Mouse (Mus musculus): Measurements from ENCODE around the gene Polr1d. TPM values are rescaled to one million over a fixed set of nuclear protein-coding genes. Genes with fewer than 3 reads are reported as not detected.

Gene Polr1d
- polyA plus RNA-seq (2015; fragmentation: Nextera tagmentation; extraction: Ambion mirVana): 142 and 145 TPM in 2 replicates

GRCm38 (mm10) chr5:147076799-147077165, at the start of gene Polr1d:
Gene Polr1d (plus strand): TSS chr5:147077050.
- Histone ChIP-seq H3K4me3 (replicated peaks; ENCODE audit: low read length) (peak within 1 kb of the TSS; percentile 79), H3K9me3 (replicated peaks; ENCODE audit: control insufficient read depth, low read length) (no peaks in the 10 kb centered on the region), H3K9ac (ENCODE audit: low read length) (peak within 1 kb of the TSS; percentile 88), H3K27ac (ENCODE audit: low read length) (peak within 1 kb of the TSS; percentile 98), H3K36me3 (ENCODE audit: control insufficient read depth, insufficient read depth, low read length) (no peaks in the 10 kb centered on the region), H3K27me3 (ENCODE audit: control insufficient read depth, insufficient read depth, low read length) (no peaks in the 10 kb centered on the region), H3K4me2 (ENCODE audit: low read depth, low read length) (peak within 1 kb of the TSS; percentile 91), H3K4me1 (ENCODE audit: control insufficient read depth, insufficient read depth, low read length) (peaks cover 32% of the 10 kb centered on the region)
- ATAC-seq (ENCODE audit: insufficient read depth, low FRiP score): peak; percentile 55
- WGBS: under 1% methylated on average over 17 of the region's 17 CpGs

DNA sequence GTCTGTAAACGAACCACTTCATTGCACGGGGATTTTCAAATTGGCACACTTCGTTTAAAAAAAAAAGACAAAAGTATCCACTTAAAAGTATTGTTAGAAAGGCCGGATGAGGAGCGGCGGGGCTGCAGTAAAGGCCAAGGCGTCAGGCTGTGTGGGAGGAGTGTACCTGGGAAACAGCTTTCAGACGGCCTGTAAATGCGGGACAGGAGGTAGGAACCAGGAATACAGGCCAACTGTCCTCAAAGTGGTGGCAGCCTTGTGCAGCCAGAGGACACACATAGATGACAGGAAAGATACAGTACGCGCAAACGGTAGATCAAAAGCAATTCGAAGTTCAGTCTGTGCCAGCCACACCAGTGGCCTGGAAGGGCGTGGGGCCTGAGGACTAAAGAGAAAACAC, 45.6 kb upstream of the Polr1d start:
- H3K27me3 ChIP-seq (ENCODE audit: control insufficient read depth, insufficient read depth, low read length): no peaks in the 10 kb centered on the region
- no peaks in the 10 kb centered on the region for H3K4me1 ChIP-seq (ENCODE audit: control insufficient read depth, insufficient read depth, low read length)
- ATAC-seq (ENCODE audit: insufficient read depth, low FRiP score): no peak
- no peaks in the 10 kb centered on the region for H3K9me3 ChIP-seq (replicated peaks; ENCODE audit: control insufficient read depth, low read length)
- peak overlapping the region; percentile 26; the same call in 1 of the 2 replicates for H3K27ac ChIP-seq (ENCODE audit: low read length)
- H3K4me3 ChIP-seq (replicated peaks; ENCODE audit: low read length): no peak overlapping the region
- peaks cover 12% of the 10 kb centered on the region for H3K36me3 ChIP-seq (ENCODE audit: control insufficient read depth, insufficient read depth, low read length)
- H3K4me2 ChIP-seq (ENCODE audit: low read depth, low read length): no peak overlapping the region
- H3K9ac ChIP-seq (ENCODE audit: low read length): no peak overlapping the region
- 84% methylated on average over 14 of the region's 14 CpGs for WGBS

- ATAC-seq (ENCODE audit: insufficient read depth, low FRiP score): no peak
- peaks cover 3% of the 10 kb centered on the region for H3K36me3 ChIP-seq (ENCODE audit: control insufficient read depth, insufficient read depth, low read length)
Observed at GRCm38 (mm10) chr5:147033155-147033554, 43.7 kb upstream of the Polr1d start.

DNA sequence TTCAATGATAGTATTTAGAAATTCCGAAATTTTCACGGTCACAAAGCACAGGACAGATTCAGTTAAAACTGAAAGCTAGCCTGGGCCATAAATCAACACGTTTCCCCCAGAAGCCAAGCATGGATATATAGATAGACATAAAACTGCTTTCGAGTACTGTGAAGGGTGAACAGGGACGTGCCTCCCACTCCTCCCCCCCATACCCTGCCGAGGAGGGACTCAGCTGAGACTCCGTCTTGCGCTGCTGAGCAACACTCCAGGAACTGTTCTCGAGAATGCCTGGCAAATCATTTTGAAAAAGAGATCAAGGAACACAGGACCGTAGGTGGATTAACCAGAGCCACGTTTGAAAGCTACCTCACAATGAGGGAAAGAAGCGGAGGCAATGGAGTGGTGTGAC, 42.6 kb upstream of the Polr1d start:
- no peaks in the 10 kb centered on the region for H3K9me3 ChIP-seq (replicated peaks; ENCODE audit: control insufficient read depth, low read length)
- H3K4me1 ChIP-seq (ENCODE audit: control insufficient read depth, insufficient read depth, low read length): peaks cover 15% of the 10 kb centered on the region
- no peak overlapping the region for H3K4me3 ChIP-seq (replicated peaks; ENCODE audit: low read length)
- no peak for ATAC-seq (ENCODE audit: insufficient read depth, low FRiP score)
- H3K4me2 ChIP-seq (ENCODE audit: low read depth, low read length): no peak overlapping the region
- H3K36me3 ChIP-seq (ENCODE audit: control insufficient read depth, insufficient read depth, low read length): peaks cover 3% of the 10 kb centered on the region
- no peaks in the 10 kb centered on the region for H3K27me3 ChIP-seq (ENCODE audit: control insufficient read depth, insufficient read depth, low read length)
- WGBS: 69% methylated on average over 12 of the region's 12 CpGs
- H3K27ac ChIP-seq (ENCODE audit: low read length): no peak overlapping the region
- H3K9ac ChIP-seq (ENCODE audit: low read length): no peak overlapping the region

More at GRCm38 (mm10) chr5:147033155-147033554, 43.7 kb upstream of the Polr1d start:
- Histone ChIP-seq H3K27me3 (ENCODE audit: control insufficient read depth, insufficient read depth, low read length) (no peaks in the 10 kb centered on the region), H3K27ac (ENCODE audit: low read length) (no peak overlapping the region), H3K4me3 (replicated peaks; ENCODE audit: low read length) (no peak overlapping the region), H3K4me1 (ENCODE audit: control insufficient read depth, insufficient read depth, low read length) (peaks cover 10% of the 10 kb centered on the region), H3K4me2 (ENCODE audit: low read depth, low read length) (no peak overlapping the region), H3K9ac (ENCODE audit: low read length) (no peak overlapping the region), H3K9me3 (replicated peaks; ENCODE audit: control insufficient read depth, low read length) (no peaks in the 10 kb centered on the region)
- 71% methylated on average over 13 of the region's 13 CpGs for whole genome bisulfite sequencing

DNA sequence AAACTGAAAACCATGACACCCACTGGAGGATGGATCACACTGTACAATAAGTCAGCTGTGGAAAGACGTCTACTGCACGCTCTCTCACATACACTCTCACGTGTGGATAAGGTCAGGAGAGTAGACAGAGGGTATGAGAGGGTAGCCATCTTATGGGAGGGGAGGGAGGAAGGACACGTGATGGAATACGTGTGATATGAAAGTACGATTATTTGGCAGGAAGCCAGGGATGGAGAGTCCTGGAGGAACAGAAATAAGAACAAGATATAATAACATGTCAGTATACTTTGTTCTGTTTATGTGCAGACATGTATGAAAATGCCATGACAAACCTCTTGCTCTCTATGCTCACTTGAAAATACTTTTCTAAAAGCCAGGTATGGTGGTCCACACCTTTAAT, 41.5 kb upstream of the Polr1d start:
- peaks cover 15% of the 10 kb centered on the region for H3K4me1 ChIP-seq (ENCODE audit: control insufficient read depth, insufficient read depth, low read length)
- no peak overlapping the region for H3K27ac ChIP-seq (ENCODE audit: low read length)
- no peaks in the 10 kb centered on the region for H3K9me3 ChIP-seq (replicated peaks; ENCODE audit: control insufficient read depth, low read length)

GRCm38 (mm10) chr5:147036028-147036427, 40.8 kb upstream of the Polr1d start:
- Histone ChIP-seq H3K9ac (ENCODE audit: low read length) (no peak overlapping the region), H3K4me1 (ENCODE audit: control insufficient read depth, insufficient read depth, low read length) (peaks cover 15% of the 10 kb centered on the region), H3K27me3 (ENCODE audit: control insufficient read depth, insufficient read depth, low read length) (no peaks in the 10 kb centered on the region), H3K36me3 (ENCODE audit: control insufficient read depth, insufficient read depth, low read length) (peaks cover 3% of the 10 kb centered on the region), H3K9me3 (replicated peaks; ENCODE audit: control insufficient read depth, low read length) (no peaks in the 10 kb centered on the region), H3K27ac (ENCODE audit: low read length) (peak overlapping the region; percentile 21; the same call in 1 of the 2 replicates), H3K4me2 (ENCODE audit: low read depth, low read length) (no peak overlapping the region), H3K4me3 (replicated peaks; ENCODE audit: low read length) (no peak overlapping the region)
- no peak for ATAC-seq (ENCODE audit: insufficient read depth, low FRiP score)
- 80% methylated on average over 10 of the region's 10 CpGs for WGBS

More for the DNA sequence above, 41.5 kb upstream of the Polr1d start:
- Histone ChIP-seq H3K9ac (ENCODE audit: low read length) (no peak overlapping the region), H3K36me3 (ENCODE audit: control insufficient read depth, insufficient read depth, low read length) (peaks cover 3% of the 10 kb centered on the region), H3K4me3 (replicated peaks; ENCODE audit: low read length) (no peak overlapping the region), H3K4me2 (ENCODE audit: low read depth, low read length) (no peak overlapping the region), H3K27me3 (ENCODE audit: control insufficient read depth, insufficient read depth, low read length) (no peaks in the 10 kb centered on the region)
- ATAC-seq (ENCODE audit: insufficient read depth, low FRiP score): no peak
- WGBS: 70% methylated on average over 6 of the region's 6 CpGs

GRCm38 (mm10) chr5:147036661-147037060, 40.2 kb upstream of the Polr1d start:
- Histone ChIP-seq H3K9ac (ENCODE audit: low read length) (no peak overlapping the region), H3K4me1 (ENCODE audit: control insufficient read depth, insufficient read depth, low read length) (peaks cover 18% of the 10 kb centered on the region), H3K4me2 (ENCODE audit: low read depth, low read length) (no peak overlapping the region), H3K27ac (ENCODE audit: low read length) (peak overlapping the region; percentile 17; the same call in 1 of the 2 replicates), H3K36me3 (ENCODE audit: control insufficient read depth, insufficient read depth, low read length) (peaks cover 9% of the 10 kb centered on the region), H3K4me3 (replicated peaks; ENCODE audit: low read length) (no peak overlapping the region), H3K27me3 (ENCODE audit: control insufficient read depth, insufficient read depth, low read length) (no peaks in the 10 kb centered on the region), H3K9me3 (replicated peaks; ENCODE audit: control insufficient read depth, low read length) (no peaks in the 10 kb centered on the region)
- no peak for ATAC-seq (ENCODE audit: insufficient read depth, low FRiP score)
- 79% methylated on average over 5 of the region's 5 CpGs for WGBS

- H3K27ac ChIP-seq (ENCODE audit: low read length): 0 out of 2 replicates have a peak overlapping the region, but pooled peaks have one; percentile 21
- no peak for ATAC-seq (ENCODE audit: insufficient read depth, low FRiP score)
- no peak overlapping the region for H3K9ac ChIP-seq (ENCODE audit: low read length)
- peaks cover 11% of the 10 kb centered on the region; the same call in 1 of the 2 replicates for H3K36me3 ChIP-seq (ENCODE audit: control insufficient read depth, insufficient read depth, low read length)
- no peaks in the 10 kb centered on the region for H3K27me3 ChIP-seq (ENCODE audit: control insufficient read depth, insufficient read depth, low read length)
- H3K4me1 ChIP-seq (ENCODE audit: control insufficient read depth, insufficient read depth, low read length): peaks cover 20% of the 10 kb centered on the region
- no peaks in the 10 kb centered on the region for H3K9me3 ChIP-seq (replicated peaks; ENCODE audit: control insufficient read depth, low read length)
- 42% methylated on average over 3 of the region's 3 CpGs for WGBS
- H3K4me2 ChIP-seq (ENCODE audit: low read depth, low read length): no peak overlapping the region
- H3K4me3 ChIP-seq (replicated peaks; ENCODE audit: low read length): no peak overlapping the region
Observed at GRCm38 (mm10) chr5:147037601-147038000, 39.2 kb upstream of the Polr1d start.

GRCm38 (mm10) chr5:147039394-147039793, 37.5 kb upstream of the Polr1d start:
- Histone ChIP-seq H3K4me1 (ENCODE audit: control insufficient read depth, insufficient read depth, low read length) (peaks cover 20% of the 10 kb centered on the region), H3K27ac (ENCODE audit: low read length) (no peak overlapping the region)
- 74% methylated on average over 5 of the region's 5 CpGs for WGBS

More at GRCm38 (mm10) chr5:147039394-147039793, 37.5 kb upstream of the Polr1d start:
- H3K9me3 ChIP-seq (replicated peaks; ENCODE audit: control insufficient read depth, low read length): no peaks in the 10 kb centered on the region
- ATAC-seq (ENCODE audit: insufficient read depth, low FRiP score): no peak
- H3K4me3 ChIP-seq (replicated peaks; ENCODE audit: low read length): no peak overlapping the region
- H3K27me3 ChIP-seq (ENCODE audit: control insufficient read depth, insufficient read depth, low read length): no peaks in the 10 kb centered on the region
- H3K9ac ChIP-seq (ENCODE audit: low read length): no peak overlapping the region
- peaks cover 9% of the 10 kb centered on the region; the same call in 1 of the 2 replicates for H3K36me3 ChIP-seq (ENCODE audit: control insufficient read depth, insufficient read depth, low read length)
- H3K4me2 ChIP-seq (ENCODE audit: low read depth, low read length): no peak overlapping the region
